Mouse (Mus musculus): Measurements from ENCODE around the gene Tenm3.

Gene Tenm3

GRCm38 (mm10) chr8:48572345-48572744 lies 271.4 kb downstream of the Tenm3 start:
- DNase-seq: no peak

DNA sequence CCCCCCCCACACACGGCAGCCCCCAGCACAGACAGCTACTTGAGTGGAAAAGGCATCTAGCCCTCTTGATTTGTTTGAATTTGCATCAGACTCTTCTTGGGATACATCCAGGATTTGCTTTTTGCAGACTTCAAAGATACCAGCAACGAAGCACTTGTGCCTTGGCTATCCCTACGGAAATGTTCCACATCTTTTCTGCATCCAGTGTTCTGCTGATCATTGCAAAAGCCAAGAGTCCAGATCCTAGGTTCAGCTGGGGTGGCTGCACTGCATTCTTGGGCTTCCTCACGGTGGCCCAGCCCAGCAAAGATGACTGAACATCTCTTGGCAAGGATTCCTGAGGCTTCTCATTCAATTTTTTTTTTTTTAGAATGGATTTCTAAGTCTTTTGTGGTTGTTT lies 275.1 kb downstream of the Tenm3 start:
- DNase-seq: no peak

DNA sequence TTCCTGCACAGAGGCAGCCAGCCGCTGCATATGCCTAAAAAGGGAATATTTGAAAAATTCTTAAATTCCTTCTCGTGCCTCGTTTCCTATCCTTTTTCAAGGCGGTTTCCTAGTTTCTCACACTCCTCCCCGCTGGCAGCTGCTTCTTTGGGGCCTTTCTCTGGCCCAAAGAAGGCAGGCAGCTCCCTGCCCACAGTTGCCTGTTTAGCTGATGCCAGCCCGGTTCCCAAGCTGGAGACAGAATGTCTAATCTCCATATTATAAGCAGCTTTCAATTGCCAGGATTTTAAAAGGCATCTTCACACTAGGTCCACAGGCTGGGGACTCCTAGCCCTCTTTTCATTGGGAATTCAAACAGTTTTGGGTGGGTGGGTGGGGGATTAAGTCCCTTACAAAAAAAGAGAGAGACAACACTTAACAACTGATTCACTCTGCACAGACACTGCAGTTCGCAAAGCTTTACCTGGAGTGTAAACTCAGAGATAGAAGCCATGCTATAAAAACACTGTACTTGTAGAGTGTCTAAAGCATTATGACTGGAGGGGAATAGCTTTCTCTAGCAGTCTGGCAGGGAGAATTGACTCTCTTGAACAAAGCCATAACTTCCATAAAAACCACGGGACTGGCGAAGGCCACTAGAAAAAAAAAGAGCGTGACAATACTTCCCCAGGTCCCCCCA lies 275.7 kb downstream of the Tenm3 start:
- DNase-seq: no peak

GRCm38 (mm10) chr8:48560227-48560626 lies 283.5 kb downstream of the Tenm3 start:
- no peak for DNase-seq

GRCm38 (mm10) chr8:48555546-48556141 lies 288.1 kb downstream of the Tenm3 start:
- DNase-seq: peak; percentile 8 to 39

DNA sequence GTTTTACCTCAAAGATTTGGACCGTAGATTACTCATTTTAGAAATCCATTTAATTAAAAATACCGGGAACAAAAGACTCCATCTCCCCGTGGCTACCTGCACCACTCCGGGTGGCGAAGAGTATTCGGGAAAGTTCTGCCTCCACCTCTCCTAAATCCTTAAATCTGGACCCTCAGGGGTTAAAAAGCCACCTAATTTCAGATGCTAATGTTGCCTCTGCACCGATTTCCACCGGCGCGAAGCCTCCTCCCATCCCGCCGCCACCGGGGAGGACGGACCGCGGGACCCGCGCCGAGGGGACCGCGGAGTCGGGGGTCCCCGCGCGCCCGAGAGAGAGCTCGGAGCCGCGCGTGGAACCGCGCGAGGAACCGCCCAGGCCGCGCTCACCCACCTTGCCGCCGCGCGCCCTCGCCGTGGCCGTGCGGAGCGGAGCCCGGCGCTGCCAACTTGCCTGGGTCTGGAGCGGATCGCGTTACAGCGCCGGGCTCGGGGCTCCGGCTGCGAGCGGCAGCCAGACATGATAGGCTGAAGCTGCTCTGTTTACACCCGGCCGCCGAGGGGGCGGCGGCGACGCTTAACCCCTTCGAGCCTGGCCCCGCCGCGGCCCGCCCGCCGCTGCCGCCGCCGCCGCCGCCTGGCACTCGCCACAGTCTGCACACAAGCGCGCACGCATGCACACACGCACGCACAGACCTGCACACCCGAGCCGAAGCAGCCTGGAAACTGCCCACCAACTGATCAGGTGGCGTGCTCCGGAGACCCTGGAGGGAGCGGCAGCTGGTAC lies 288.8 kb downstream of the Tenm3 start:
- DNase-seq: peak; percentile 48 to 76

- no peak for DNase-seq
Observed at GRCm38 (mm10) chr8:48553791-48554288, 289.9 kb downstream of the Tenm3 start.

GRCm38 (mm10) chr8:48552306-48552705 lies 291.4 kb downstream of the Tenm3 start:
- no peak for DNase-seq

- DNase-seq: no peak
Observed at GRCm38 (mm10) chr8:48551370-48551769, 292.4 kb downstream of the Tenm3 start.

DNA sequence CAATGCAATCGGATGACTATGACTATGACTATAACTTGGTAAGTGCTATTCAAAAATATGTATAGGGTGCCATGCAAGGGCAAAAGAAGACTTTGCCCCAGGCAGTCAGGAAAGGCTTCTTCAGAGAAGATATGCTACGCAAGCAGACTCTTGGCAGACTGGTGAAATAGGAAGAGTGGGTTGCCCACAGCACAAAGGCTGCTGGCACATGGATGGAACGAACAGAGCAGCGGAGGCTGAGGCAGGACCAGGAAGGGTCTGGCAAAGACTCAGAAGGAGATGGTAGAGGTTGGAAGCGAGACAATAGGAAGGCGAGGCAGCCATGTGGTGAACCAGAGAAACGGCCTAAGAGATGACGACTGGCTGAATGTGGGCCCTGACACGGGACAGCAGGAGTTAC lies 294.8 kb downstream of the Tenm3 start:
- DNase-seq: no peak

GRCm38 (mm10) chr8:48545631-48546030 lies 298.1 kb downstream of the Tenm3 start:
- DNase-seq: no peak

DNA sequence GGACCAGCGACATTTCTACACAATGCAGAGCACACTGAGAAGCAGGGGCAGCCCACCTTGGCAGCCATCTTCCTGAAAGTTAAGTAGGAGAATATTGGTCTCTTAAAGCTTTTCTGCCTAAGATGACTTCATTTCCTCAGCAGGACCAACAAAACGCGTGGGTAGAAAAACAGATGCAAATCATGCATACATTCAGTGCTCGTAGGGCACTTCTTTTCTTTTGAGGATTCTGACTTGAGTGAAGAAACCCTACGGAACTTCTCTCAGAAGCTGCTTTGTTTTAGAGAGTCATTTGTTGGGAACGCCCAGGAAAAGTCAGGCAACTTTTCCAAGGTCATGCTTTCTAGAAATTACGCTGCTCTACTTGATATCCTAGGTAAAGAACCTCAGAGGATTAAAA lies 298.9 kb downstream of the Tenm3 start:
- DNase-seq: no peak

- no peak for DNase-seq
Observed at GRCm38 (mm10) chr8:48542141-48542540, 301.6 kb downstream of the Tenm3 start.

GRCm38 (mm10) chr8:48540894-48541293 lies 302.9 kb downstream of the Tenm3 start:
- DNase-seq: no peak

DNA sequence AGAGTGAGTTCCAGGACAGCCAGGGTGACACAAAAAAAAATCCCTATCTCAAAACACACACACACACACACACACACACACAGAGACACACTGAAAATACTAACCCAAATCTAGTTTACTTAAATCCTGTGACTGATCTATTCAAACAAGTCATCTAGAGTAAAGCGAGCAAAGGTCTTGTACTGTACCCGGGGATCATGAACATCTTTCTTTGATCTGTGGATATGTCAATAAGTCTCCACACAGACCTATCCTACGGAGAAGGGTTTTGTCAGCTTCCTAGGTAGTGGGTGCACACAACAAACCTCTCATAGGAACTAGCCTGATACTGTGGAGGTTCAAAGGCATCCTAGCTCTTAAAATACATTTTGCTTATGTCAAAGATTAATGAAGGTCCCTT lies 307.9 kb downstream of the Tenm3 start:
- no peak for DNase-seq

GRCm38 (mm10) chr8:48531795-48532194 lies 312.0 kb downstream of the Tenm3 start:
- no peak for DNase-seq

GRCm38 (mm10) chr8:48530916-48531570 lies 312.7 kb downstream of the Tenm3 start:
- DNase-seq: no peak

- DNase-seq: no peak
Observed at GRCm38 (mm10) chr8:48527418-48527817, 316.3 kb downstream of the Tenm3 start.

DNA sequence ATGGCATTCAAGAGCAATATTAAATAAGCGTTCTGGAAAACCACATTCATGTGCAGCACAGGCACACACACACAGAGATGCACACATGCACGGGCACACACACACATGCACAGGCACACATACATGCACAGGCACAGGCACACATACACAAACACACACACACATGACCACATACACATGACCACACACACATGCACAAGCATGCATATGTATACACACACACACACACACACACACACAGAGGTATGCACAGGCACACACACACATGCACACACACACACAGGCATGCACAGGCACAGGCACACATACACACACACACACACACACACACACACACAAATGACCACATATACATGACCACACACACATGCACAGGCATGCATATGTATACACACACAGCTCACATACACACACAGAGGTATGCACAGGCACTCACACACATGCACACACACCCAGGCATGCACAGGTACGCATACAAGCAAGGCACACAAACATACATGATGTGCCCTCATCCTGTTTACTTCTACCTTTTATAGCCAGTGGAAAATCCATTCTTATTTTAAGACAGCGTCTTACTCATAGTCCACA lies 321.1 kb downstream of the Tenm3 start:
- DNase-seq: no peak

GRCm38 (mm10) chr8:48522004-48522403 lies 321.7 kb downstream of the Tenm3 start:
- DNase-seq: no peak

GRCm38 (mm10) chr8:48517431-48517830 lies 326.3 kb downstream of the Tenm3 start:
- no peak for DNase-seq

DNA sequence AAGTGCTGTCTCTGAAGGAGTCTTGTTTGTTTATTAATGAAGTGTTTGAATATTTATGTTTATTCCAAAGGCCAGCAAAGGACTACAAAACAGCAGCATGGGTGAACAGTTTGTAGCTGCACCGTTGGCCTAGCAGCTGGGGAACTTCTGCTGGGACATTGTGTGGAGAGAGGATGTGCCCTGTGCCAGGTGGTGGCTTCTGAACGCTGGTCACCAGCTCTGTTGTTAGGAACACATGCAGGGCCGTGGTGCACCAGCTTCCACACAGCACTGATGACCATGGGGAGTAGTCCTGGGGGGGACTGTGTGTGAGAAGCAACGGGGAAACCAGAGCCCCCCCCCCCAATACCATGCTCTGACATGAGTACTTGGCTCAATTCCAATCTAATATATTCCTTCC lies 329.5 kb downstream of the Tenm3 start:
- no peak for DNase-seq

DNA sequence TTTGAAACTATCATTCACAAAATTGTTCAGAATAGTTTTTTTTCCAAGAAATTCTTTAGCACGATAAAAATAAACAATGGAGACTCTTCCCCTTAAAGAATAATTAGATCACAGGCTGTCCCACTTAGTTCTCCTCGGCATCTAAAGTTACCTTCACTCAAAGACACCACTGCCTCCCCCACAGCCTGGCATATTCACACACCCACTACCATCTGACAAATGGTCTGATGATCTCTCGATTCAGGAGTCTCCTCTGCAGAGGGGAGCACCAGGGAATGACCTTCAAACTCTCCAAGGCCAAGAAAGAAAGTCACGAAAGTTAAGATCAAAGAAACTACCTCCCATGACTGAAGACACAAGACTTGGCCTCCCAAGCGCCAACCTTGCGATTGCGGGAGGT lies 329.9 kb downstream of the Tenm3 start:
- DNase-seq: no peak
